Mouse (Mus musculus): ENCODE measurements around the gene Mapkbp1. TPM values are rescaled to one million over a fixed set of nuclear protein-coding genes. Genes with fewer than 3 reads are reported as not detected.
A peak's percentile ranks its signal among the peaks of the same experiment; 100 is the strongest.

Gene Mapkbp1
- polyA plus RNA-seq, 2 experiments, result 0.15 to 1.1 TPM

GRCm38 (mm10) chr2:120027950-120028331 lies 55.4 kb downstream of the Mapkbp1 start:
- Histone ChIP-seq H3K27ac (peak overlapping the region; percentile 64), H3K36me3 (replicated peaks; ENCODE audit: control insufficient read depth, insufficient read depth, low read depth) (no peaks in the 10 kb centered on the region), H3K9me3 (ENCODE audit: control insufficient read depth, low read length) (no peaks in the 10 kb centered on the region), H3K4me3 (ENCODE audit: insufficient read depth in 1 of 2, low read depth in 2 of 2, low read length in 2 of 2) (peak overlapping the region; percentile 79 to 89), H3K27me3 (ENCODE audit: control insufficient read depth, insufficient read depth, low read length) (no peaks in the 10 kb centered on the region), H3K4me2 (ENCODE audit: low read depth) (peak overlapping the region; percentile 96), H3K4me1 (replicated peaks; ENCODE audit: control insufficient read depth in 2 of 2, insufficient read depth in 2 of 2, low read length in 1 of 2) (peaks cover 0 to 21% of the 10 kb centered on the region in 2 experiments), H3K9ac (replicated peaks) (peak overlapping the region; percentile 84)
- no peak for TF ChIP-seq EP300 (IDR thresholded peaks at IDR 0.05; ENCODE audit: low read depth)
- TF ChIP-seq CTCF (IDR thresholded peaks at IDR 0.05; ENCODE audit: low read depth), result no peak
- ATAC-seq (ENCODE audit: insufficient read depth), result no peak
- 45% methylated on average over 3 of the region's 3 CpGs for WGBS (ENCODE audit: insufficient replicate concordance)
- DNase-seq (ENCODE audit: low read depth in 3 of 3, low spot score in 3 of 3), result no peak

GRCm38 (mm10) chr2:120030380-120030779 lies 57.9 kb downstream of the Mapkbp1 start:
- H3K4me2 ChIP-seq (ENCODE audit: low read depth), result no peak overlapping the region
- H3K9ac ChIP-seq (replicated peaks), result no peak overlapping the region
- no peak for DNase-seq (ENCODE audit: low read depth in 3 of 3, low spot score in 3 of 3)
- 42% methylated on average over 8 of the region's 8 CpGs for WGBS (ENCODE audit: insufficient replicate concordance)
- H3K4me1 ChIP-seq (replicated peaks; ENCODE audit: control insufficient read depth in 2 of 2, insufficient read depth in 2 of 2, low read length in 1 of 2), result peaks cover 0 to 21% of the 10 kb centered on the region in 2 experiments
- ATAC-seq (ENCODE audit: insufficient read depth), result peak; percentile 40
- H3K9me3 ChIP-seq (ENCODE audit: control insufficient read depth, low read length), result no peaks in the 10 kb centered on the region
- H3K27ac ChIP-seq, result no peak overlapping the region
- no peak overlapping the region for H3K4me3 ChIP-seq (ENCODE audit: insufficient read depth in 1 of 2, low read depth in 2 of 2, low read length in 2 of 2)
- no peak for TF ChIP-seq EP300 (IDR thresholded peaks at IDR 0.05; ENCODE audit: low read depth)
- H3K36me3 ChIP-seq (replicated peaks; ENCODE audit: control insufficient read depth, insufficient read depth, low read depth), result no peaks in the 10 kb centered on the region
- H3K27me3 ChIP-seq (ENCODE audit: control insufficient read depth, insufficient read depth, low read length), result no peaks in the 10 kb centered on the region

- Histone ChIP-seq H3K9ac (replicated peaks) (no peak within 1 kb of the TSS), H3K4me3 (ENCODE audit: insufficient read depth in 1 of 2, low read depth in 2 of 2, low read length in 2 of 2) (no peak within 1 kb of the TSS), H3K9me3 (ENCODE audit: control insufficient read depth, low read length) (no peaks in the 10 kb centered on the region), H3K4me2 (ENCODE audit: low read depth) (no peak within 1 kb of the TSS), H3K4me1 (replicated peaks; ENCODE audit: control insufficient read depth in 2 of 2, insufficient read depth in 2 of 2, low read length in 1 of 2) (peaks cover 0 to 13% of the 10 kb centered on the region in 2 experiments), H3K36me3 (replicated peaks; ENCODE audit: control insufficient read depth, insufficient read depth, low read depth) (no peaks in the 10 kb centered on the region), H3K27ac (no peak within 1 kb of the TSS), H3K27me3 (ENCODE audit: control insufficient read depth, insufficient read depth, low read length) (no peaks in the 10 kb centered on the region)
- no peak for TF ChIP-seq EP300 (IDR thresholded peaks at IDR 0.05; ENCODE audit: low read depth)
- no peak for TF ChIP-seq CTCF (IDR thresholded peaks at IDR 0.05; ENCODE audit: low read depth)
- 77% methylated on average over 12 of the region's 12 CpGs for WGBS (ENCODE audit: insufficient replicate concordance)
- no peak for DNase-seq (ENCODE audit: low read depth in 3 of 3, low spot score in 3 of 3)
- no peak for ATAC-seq (ENCODE audit: insufficient read depth)
Measured at GRCm38 (mm10) chr2:120032726-120033467, 60.4 kb downstream of the Mapkbp1 start, which contains the start of gene Pla2g4b. Gene Pla2g4b, plus strand, starts transcription at chr2:120033417.

GRCm38 (mm10) chr2:120033726-120034125 lies 61.2 kb downstream of the Mapkbp1 start:
- ATAC-seq (ENCODE audit: insufficient read depth), result no peak
- TF ChIP-seq CTCF (IDR thresholded peaks at IDR 0.05; ENCODE audit: low read depth), result no peak
- no peak for TF ChIP-seq EP300 (IDR thresholded peaks at IDR 0.05; ENCODE audit: low read depth)
- Histone ChIP-seq H3K36me3 (replicated peaks; ENCODE audit: control insufficient read depth, insufficient read depth, low read depth) (no peaks in the 10 kb centered on the region), H3K27me3 (ENCODE audit: control insufficient read depth, insufficient read depth, low read length) (no peaks in the 10 kb centered on the region), H3K9me3 (ENCODE audit: control insufficient read depth, low read length) (no peaks in the 10 kb centered on the region), H3K4me2 (ENCODE audit: low read depth) (no peak overlapping the region), H3K4me3 (ENCODE audit: insufficient read depth in 1 of 2, low read depth in 2 of 2, low read length in 2 of 2) (no peak overlapping the region), H3K4me1 (replicated peaks; ENCODE audit: control insufficient read depth in 2 of 2, insufficient read depth in 2 of 2, low read length in 1 of 2) (peaks cover 0 to 8% of the 10 kb centered on the region in 2 experiments; a peak in 2 of 4 replicates), H3K27ac (no peak overlapping the region), H3K9ac (replicated peaks) (no peak overlapping the region)
- DNase-seq (ENCODE audit: low read depth in 3 of 3, low spot score in 3 of 3), result no peak
- 72% methylated on average over 5 of the region's 5 CpGs for WGBS (ENCODE audit: insufficient replicate concordance)

GRCm38 (mm10) chr2:120037744-120038143 lies 65.2 kb downstream of the Mapkbp1 start:
- ATAC-seq (ENCODE audit: insufficient read depth), result no peak
- no peak overlapping the region for H3K4me3 ChIP-seq (ENCODE audit: insufficient read depth in 1 of 2, low read depth in 2 of 2, low read length in 2 of 2)
- no peak for DNase-seq (ENCODE audit: low read depth in 3 of 3, low spot score in 3 of 3)
- no peaks in the 10 kb centered on the region for H3K36me3 ChIP-seq (replicated peaks; ENCODE audit: control insufficient read depth, insufficient read depth, low read depth)
- 58% methylated on average over 9 of the region's 9 CpGs for WGBS (ENCODE audit: insufficient replicate concordance)
- TF ChIP-seq EP300 (IDR thresholded peaks at IDR 0.05; ENCODE audit: low read depth) (no peak), CTCF (IDR thresholded peaks at IDR 0.05; ENCODE audit: low read depth) (no peak)
- H3K27me3 ChIP-seq (ENCODE audit: control insufficient read depth, insufficient read depth, low read length), result no peaks in the 10 kb centered on the region
- H3K4me2 ChIP-seq (ENCODE audit: low read depth), result no peak overlapping the region
- H3K27ac ChIP-seq, result no peak overlapping the region
- no peaks in the 10 kb centered on the region for H3K9me3 ChIP-seq (ENCODE audit: control insufficient read depth, low read length)
- H3K9ac ChIP-seq (replicated peaks), result no peak overlapping the region
- H3K4me1 ChIP-seq (replicated peaks; ENCODE audit: control insufficient read depth in 2 of 2, insufficient read depth in 2 of 2, low read length in 1 of 2), result no peaks in the 10 kb centered on the region

Data from liver, embryonic 14.5 days (tissue).